ENCODE assay signal across 8 mouse cellular contexts in the genomic region with DNA sequence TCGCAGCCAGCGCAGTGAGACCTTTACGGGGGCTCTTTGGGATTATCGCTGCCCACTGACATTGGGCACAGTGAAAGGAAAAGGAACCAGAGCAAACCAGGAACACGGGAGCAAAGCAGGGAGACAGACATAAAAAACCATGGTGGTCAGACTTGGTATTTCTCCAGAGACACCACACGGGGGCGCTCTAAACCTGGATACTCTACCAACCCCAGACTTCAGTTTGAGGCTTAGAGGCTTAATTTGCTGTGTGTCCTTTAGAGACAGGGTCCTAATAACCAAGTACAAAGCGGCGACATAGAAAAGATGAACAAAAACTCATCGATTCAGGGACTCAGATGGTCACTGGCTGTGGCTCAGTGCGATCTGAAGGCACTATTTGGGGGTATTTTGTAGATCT. TPM values are rescaled to one million over a fixed set of nuclear protein-coding genes. Genes with fewer than 3 reads are reported as not detected.
A peak's percentile ranks its signal among the peaks of the same experiment; 100 is the strongest.
DNase-seq lines count a peak whose midpoint lies in the region; ATAC-seq lines count a peak whose summit lies in the region.

No protein-coding gene starts in this region.

- peaks cover 10% of the 10 kb centered on the region; the same call in 1 of the 2 replicates for H3K27me3 ChIP-seq in embryonic facial prominence, embryonic 13.5 days

- DNase-seq in cerebellum, adult 11 months = peak; percentile 73
- peak; percentile 44 for DNase-seq in urinary bladder, postnatal 14 days (ENCODE audit: low spot score)
- DNase-seq in urinary bladder, adult 2 months (ENCODE audit: low spot score) = no peak
- peak; percentile 43 for DNase-seq in kidney, postnatal 14 days
- DNase-seq in lung, postnatal 25 days (ENCODE audit: low spot score) = peak; percentile 20
- peak; percentile 84 for DNase-seq in testis, postnatal 10 days (ENCODE audit: low spot score)

- 13% methylated on average over 11 of the region's 11 CpGs for WGBS in embryonic facial prominence, embryonic 13.5 days

- no peak overlapping the region for H3K27ac ChIP-seq in embryonic facial prominence, embryonic 13.5 days

- H3K9ac ChIP-seq in embryonic facial prominence, embryonic 13.5 days = no peak overlapping the region

- H3K4me3 ChIP-seq in embryonic facial prominence, embryonic 13.5 days = no peak overlapping the region

- no peak; the same call in 1 of the 2 replicates for ATAC-seq in cerebellum, adult (ENCODE audit: insufficient number of reproducible peaks, low FRiP score, low TSS enrichment)
- ATAC-seq in embryonic facial prominence, embryonic 13.5 days (ENCODE audit: insufficient number of reproducible peaks, insufficient read depth, low FRiP score, low TSS enrichment, low read depth) = no peak

- H3K4me2 ChIP-seq in embryonic facial prominence, embryonic 13.5 days = peak overlapping the region; percentile 31

- H3K9me3 ChIP-seq in embryonic facial prominence, embryonic 13.5 days = peaks cover 5% of the 10 kb centered on the region; the same call in 1 of the 2 replicates

- no peaks in the 10 kb centered on the region for H3K36me3 ChIP-seq in embryonic facial prominence, embryonic 13.5 days

- H3K4me1 ChIP-seq in embryonic facial prominence, embryonic 13.5 days = no peaks in the 10 kb centered on the region

RNA-seq across cellular contexts. Expression of gene Kcnk1, which starts 39.3 kb away (rescaled TPM):
- polyA plus RNA-seq in urinary bladder, adult 2 months (2012; rRNA removed) = 55.4 and 59.8 TPM in 2 replicates
- 19.8 and 22.2 TPM in 2 replicates for polyA plus RNA-seq in embryonic facial prominence, embryonic 13.5 days (2015; fragmentation: Nextera tagmentation; extraction: Ambion mirVana)

RNA-seq across cellular contexts. Expression of gene Map3k21, which starts 45.4 kb away (rescaled TPM):
- polyA plus RNA-seq in urinary bladder, adult 2 months (2012; rRNA removed) = 0.40 and 0.44 TPM in 2 replicates
- polyA plus RNA-seq in embryonic facial prominence, embryonic 13.5 days (2015; fragmentation: Nextera tagmentation; extraction: Ambion mirVana) = 0.10 and 0.14 TPM in 2 replicates

RNA-seq across cellular contexts. Expression of gene Pcnx2, which starts 57.6 kb away (rescaled TPM):
- 1.9 and 2.2 TPM in 2 replicates for polyA plus RNA-seq in urinary bladder, adult 2 months (2012; rRNA removed)
- 0.17 and 0.37 TPM in 2 replicates for polyA plus RNA-seq in embryonic facial prominence, embryonic 13.5 days (2015; fragmentation: Nextera tagmentation; extraction: Ambion mirVana)
